Mouse (Mus musculus) liver, adult 2 months (tissue): ENCODE measurements around the gene Syn3.
A peak's percentile ranks its signal among the peaks of the same experiment; 100 is the strongest.

Source experiments
- CTCF ChIP-seq: fragments of 200-500 bp; IDR thresholded peaks from 2 replicates; pipeline ENCODE4 v1.5.1; 2011; ENCODE audit warnings: low read depth, low read length, control low read depth
- POLR2A ChIP-seq: fragments of 200-500 bp; IDR thresholded peaks from 2 replicates; pipeline ENCODE4 v1.6.1; 2011; ENCODE audit warnings: low read length, control low read depth; ENCODE audit not compliant: insufficient read depth; ENCODE audit errors: extremely low read depth

DNA sequence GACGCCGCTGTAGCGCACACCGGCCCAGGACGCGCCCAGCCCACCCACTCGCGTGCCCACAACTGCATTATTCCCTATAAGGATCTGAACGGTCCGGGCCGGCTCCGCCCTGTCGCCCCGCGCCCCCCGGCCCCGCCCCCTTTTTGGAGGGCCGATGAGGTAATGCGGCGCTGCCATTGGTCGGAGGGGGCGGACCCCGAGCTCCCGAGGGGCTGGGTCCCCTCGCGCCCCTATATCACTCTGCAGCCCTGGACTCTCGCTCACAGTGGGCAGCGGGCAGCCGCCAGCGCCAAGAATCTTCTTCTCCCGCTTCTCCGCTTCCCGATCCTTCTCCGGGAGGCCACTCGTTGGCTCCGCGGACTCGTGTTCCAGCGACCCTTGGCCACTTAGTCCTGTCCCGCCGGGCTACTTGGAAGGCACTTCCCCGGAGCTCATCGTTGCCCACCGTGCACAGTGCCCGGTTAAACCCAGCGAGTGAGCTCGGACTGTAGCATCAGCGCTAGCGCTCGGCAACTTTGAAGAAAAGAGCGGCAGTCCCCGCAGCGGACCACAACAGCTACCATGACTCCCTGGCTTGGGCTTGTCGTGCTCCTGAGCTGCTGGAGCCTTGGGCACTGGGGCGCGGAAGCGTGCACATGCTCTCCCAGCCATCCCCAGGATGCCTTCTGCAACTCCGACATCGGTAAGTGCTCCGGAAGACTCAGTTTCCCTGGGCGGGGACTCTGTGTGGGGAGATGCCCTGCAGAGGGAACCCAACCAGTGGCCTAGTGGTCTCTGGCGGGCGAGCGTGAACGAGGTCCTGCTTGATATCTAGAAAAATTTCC lies 198.2 kb downstream of the Syn3 start, which contains the start of gene Timp3:
- TF ChIP-seq POLR2A (peak; percentile 70), CTCF (no peak)
